Mouse (Mus musculus): ENCODE measurements at regions not wholly inside any gene's neighbourhood (a gene's known extent, or its start where the extent isn't known, plus 50 kb on each side); places are given as distances from the start of the nearest gene placed in this dataset.

- ATAC-seq (replicated peaks; ENCODE audit: low FRiP score, low read depth): no peak
- Histone ChIP-seq H3K4me3 (replicated peaks; ENCODE audit: low read depth, low read length) (no peak overlapping the region), H3K27ac (no peak overlapping the region), H3K27me3 (ENCODE audit: insufficient read depth, low read length) (no peaks in the 10 kb centered on the region), H3K4me1 (replicated peaks; ENCODE audit: insufficient read depth, low read length) (no peaks in the 10 kb centered on the region), H3K9me3 (replicated peaks; ENCODE audit: low read length) (no peaks in the 10 kb centered on the region), H3K36me3 (ENCODE audit: insufficient read depth, low read length) (no peaks in the 10 kb centered on the region), H3K9ac (ENCODE audit: low read depth, low read length) (no peak overlapping the region), H3K4me2 (ENCODE audit: low read length) (no peak overlapping the region)
- 84% methylated on average over 3 of the region's 3 CpGs for WGBS
- TF ChIP-seq CTCF (IDR thresholded peaks at IDR 0.05; ENCODE audit: low read depth): no peak
- no peak for DNase-seq (ENCODE audit: low spot score)
Observed at GRCm38 (mm10) chr5:39173491-39173890, 296.9 kb upstream of the Clnk start.

DNA sequence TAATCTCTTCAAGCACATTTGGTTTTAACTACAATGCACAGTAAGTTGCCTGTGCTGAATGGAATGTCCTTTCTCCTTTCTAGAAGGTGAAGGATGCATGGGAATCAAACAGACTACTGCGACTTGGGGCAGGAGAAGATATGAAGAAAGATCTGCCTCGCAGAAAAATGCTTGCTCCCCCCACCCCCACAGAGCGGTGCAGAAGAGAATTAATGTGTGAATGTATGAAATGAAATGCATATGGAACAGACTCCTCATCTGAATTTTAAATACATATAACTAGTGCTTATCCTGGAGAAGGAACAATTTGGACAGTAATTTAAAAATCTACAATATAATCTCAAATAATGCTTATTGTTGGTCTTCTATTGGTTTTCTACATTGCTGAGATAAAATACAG lies 283.0 kb upstream of the Clnk start:
- H3K4me3 ChIP-seq (replicated peaks; ENCODE audit: low read depth, low read length): no peak overlapping the region
- ATAC-seq (replicated peaks; ENCODE audit: low FRiP score, low read depth): no peak
- no peak overlapping the region for H3K27ac ChIP-seq
- DNase-seq (ENCODE audit: low spot score): no peak
- no peak overlapping the region for H3K9ac ChIP-seq (ENCODE audit: low read depth, low read length)
- H3K4me1 ChIP-seq (replicated peaks; ENCODE audit: insufficient read depth, low read length): no peaks in the 10 kb centered on the region
- no peaks in the 10 kb centered on the region for H3K36me3 ChIP-seq (ENCODE audit: insufficient read depth, low read length)
- TF ChIP-seq CTCF (IDR thresholded peaks at IDR 0.05; ENCODE audit: low read depth): no peak
- no peaks in the 10 kb centered on the region for H3K9me3 ChIP-seq (replicated peaks; ENCODE audit: low read length)
- 88% methylated on average over 3 of the region's 3 CpGs for WGBS
- H3K4me2 ChIP-seq (ENCODE audit: low read length): no peak overlapping the region
- no peaks in the 10 kb centered on the region for H3K27me3 ChIP-seq (ENCODE audit: insufficient read depth, low read length)

GRCm38 (mm10) chr5:39155763-39156162 lies 279.2 kb upstream of the Clnk start:
- Histone ChIP-seq H3K9me3 (replicated peaks; ENCODE audit: low read length) (no peaks in the 10 kb centered on the region), H3K4me1 (replicated peaks; ENCODE audit: insufficient read depth, low read length) (no peaks in the 10 kb centered on the region), H3K9ac (ENCODE audit: low read depth, low read length) (no peak overlapping the region), H3K4me3 (replicated peaks; ENCODE audit: low read depth, low read length) (no peak overlapping the region), H3K27me3 (ENCODE audit: insufficient read depth, low read length) (no peaks in the 10 kb centered on the region), H3K27ac (no peak overlapping the region), H3K36me3 (ENCODE audit: insufficient read depth, low read length) (no peaks in the 10 kb centered on the region), H3K4me2 (ENCODE audit: low read length) (no peak overlapping the region)
- ATAC-seq (replicated peaks; ENCODE audit: low FRiP score, low read depth) (no peak), DNase-seq (ENCODE audit: low spot score) (no peak)
- TF ChIP-seq CTCF (IDR thresholded peaks at IDR 0.05; ENCODE audit: low read depth): no peak
- 92% methylated on average over 1 of the region's 1 CpGs for WGBS

GRCm38 (mm10) chr5:39153291-39153794 lies 276.7 kb upstream of the Clnk start:
- no peak for TF ChIP-seq CTCF (IDR thresholded peaks at IDR 0.05; ENCODE audit: low read depth)
- H3K9me3 ChIP-seq (replicated peaks; ENCODE audit: low read length): no peaks in the 10 kb centered on the region
- no peak overlapping the region for H3K4me3 ChIP-seq (replicated peaks; ENCODE audit: low read depth, low read length)
- no peak for DNase-seq (ENCODE audit: low spot score)
- H3K27me3 ChIP-seq (ENCODE audit: insufficient read depth, low read length): no peaks in the 10 kb centered on the region
- no peaks in the 10 kb centered on the region for H3K4me1 ChIP-seq (replicated peaks; ENCODE audit: insufficient read depth, low read length)
- H3K9ac ChIP-seq (ENCODE audit: low read depth, low read length): no peak overlapping the region
- H3K4me2 ChIP-seq (ENCODE audit: low read length): no peak overlapping the region
- no peaks in the 10 kb centered on the region for H3K36me3 ChIP-seq (ENCODE audit: insufficient read depth, low read length)
- no peak for ATAC-seq (replicated peaks; ENCODE audit: low FRiP score, low read depth)
- H3K27ac ChIP-seq: no peak overlapping the region

DNA sequence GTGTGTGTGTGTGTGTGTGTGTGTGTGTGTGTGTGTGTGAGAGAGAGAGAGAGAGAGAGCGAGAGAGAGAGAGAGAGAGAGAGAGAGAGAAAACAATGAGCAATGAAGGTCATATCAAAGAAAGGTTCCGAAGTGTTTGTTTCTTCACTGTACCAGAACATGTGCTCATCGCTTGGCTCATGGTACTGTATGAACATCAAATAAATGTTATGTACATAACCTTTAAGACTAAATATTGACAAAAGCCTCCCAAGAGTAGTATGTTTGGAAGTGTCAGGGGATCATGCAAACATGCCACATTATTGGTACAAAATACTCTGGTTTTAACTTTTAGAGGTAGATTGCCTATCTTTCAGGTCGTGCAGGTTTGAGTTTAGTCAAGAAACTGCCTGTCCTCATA lies 275.3 kb upstream of the Clnk start:
- Histone ChIP-seq H3K27ac (no peak overlapping the region), H3K4me3 (replicated peaks; ENCODE audit: low read depth, low read length) (no peak overlapping the region), H3K4me1 (replicated peaks; ENCODE audit: insufficient read depth, low read length) (no peaks in the 10 kb centered on the region), H3K9me3 (replicated peaks; ENCODE audit: low read length) (no peaks in the 10 kb centered on the region), H3K36me3 (ENCODE audit: insufficient read depth, low read length) (no peaks in the 10 kb centered on the region), H3K4me2 (ENCODE audit: low read length) (no peak overlapping the region), H3K9ac (ENCODE audit: low read depth, low read length) (no peak overlapping the region), H3K27me3 (ENCODE audit: insufficient read depth, low read length) (no peaks in the 10 kb centered on the region)
- no peak for TF ChIP-seq CTCF (IDR thresholded peaks at IDR 0.05; ENCODE audit: low read depth)
- 86% methylated on average over 4 of the region's 4 CpGs for WGBS
- no peak for DNase-seq (ENCODE audit: low spot score)
- ATAC-seq (replicated peaks; ENCODE audit: low FRiP score, low read depth): no peak

GRCm38 (mm10) chr5:39150891-39151290 lies 274.3 kb upstream of the Clnk start:
- Histone ChIP-seq H3K4me2 (ENCODE audit: low read length) (no peak overlapping the region), H3K4me3 (replicated peaks; ENCODE audit: low read depth, low read length) (no peak overlapping the region), H3K27ac (no peak overlapping the region), H3K36me3 (ENCODE audit: insufficient read depth, low read length) (no peaks in the 10 kb centered on the region), H3K27me3 (ENCODE audit: insufficient read depth, low read length) (no peaks in the 10 kb centered on the region), H3K4me1 (replicated peaks; ENCODE audit: insufficient read depth, low read length) (no peaks in the 10 kb centered on the region), H3K9ac (ENCODE audit: low read depth, low read length) (no peak overlapping the region), H3K9me3 (replicated peaks; ENCODE audit: low read length) (no peaks in the 10 kb centered on the region)
- ATAC-seq (replicated peaks; ENCODE audit: low FRiP score, low read depth) (no peak), DNase-seq (ENCODE audit: low spot score) (no peak)
- 75% methylated on average over 4 of the region's 4 CpGs for WGBS
- TF ChIP-seq CTCF (IDR thresholded peaks at IDR 0.05; ENCODE audit: low read depth): no peak

- Histone ChIP-seq H3K4me1 (replicated peaks; ENCODE audit: insufficient read depth, low read length) (no peaks in the 10 kb centered on the region), H3K9me3 (replicated peaks; ENCODE audit: low read length) (no peaks in the 10 kb centered on the region), H3K27me3 (ENCODE audit: insufficient read depth, low read length) (no peaks in the 10 kb centered on the region), H3K4me3 (replicated peaks; ENCODE audit: low read depth, low read length) (no peak overlapping the region), H3K4me2 (ENCODE audit: low read length) (no peak overlapping the region), H3K27ac (no peak overlapping the region), H3K9ac (ENCODE audit: low read depth, low read length) (no peak overlapping the region), H3K36me3 (ENCODE audit: insufficient read depth, low read length) (no peaks in the 10 kb centered on the region)
- no peak for TF ChIP-seq CTCF (IDR thresholded peaks at IDR 0.05; ENCODE audit: low read depth)
- ATAC-seq (replicated peaks; ENCODE audit: low FRiP score, low read depth) (no peak), DNase-seq (ENCODE audit: low spot score) (peak; percentile 65)
- WGBS: 23% methylated on average over 2 of the region's 2 CpGs
Observed at GRCm38 (mm10) chr5:39145658-39146057, 269.0 kb upstream of the Clnk start.
